Mouse (Mus musculus) megakaryocyte progenitor cell, adult 5-6 weeks (primary cell): Measurements from ENCODE around the gene Tac2. TPM values are rescaled to one million over a fixed set of nuclear protein-coding genes. Genes with fewer than 3 reads are reported as not detected.
A peak's percentile ranks its signal among the peaks of the same experiment; 100 is the strongest.

Source experiments
- ATAC-seq: replicated peaks from 2 replicates; pipeline ENCODE4 v1.8.0; 2016; ENCODE audit warnings: mild to moderate bottlenecking, moderate TSS enrichment, inconsistent platforms; ENCODE audit not compliant: poor library complexity
- total RNA-seq, 2 experiments: library from RNA; stranded (forward) in 1 of 2; stranded (reverse) in 1 of 2; fragments of 157-497, 149-512 nt in 1 of 2; fragments of 200-1000 nt in 1 of 2; gene quantifications; 2 replicates each; pipeline versions ENCODE4 v1.2.3 to v1.2.4; 2015 to 2017

The Tac2 gene
- 1.2 TPM in 1 of 2 replicates, not detected in the other for total RNA-seq (2015)
- not detected in 2 replicates for total RNA-seq (2017)

DNA sequence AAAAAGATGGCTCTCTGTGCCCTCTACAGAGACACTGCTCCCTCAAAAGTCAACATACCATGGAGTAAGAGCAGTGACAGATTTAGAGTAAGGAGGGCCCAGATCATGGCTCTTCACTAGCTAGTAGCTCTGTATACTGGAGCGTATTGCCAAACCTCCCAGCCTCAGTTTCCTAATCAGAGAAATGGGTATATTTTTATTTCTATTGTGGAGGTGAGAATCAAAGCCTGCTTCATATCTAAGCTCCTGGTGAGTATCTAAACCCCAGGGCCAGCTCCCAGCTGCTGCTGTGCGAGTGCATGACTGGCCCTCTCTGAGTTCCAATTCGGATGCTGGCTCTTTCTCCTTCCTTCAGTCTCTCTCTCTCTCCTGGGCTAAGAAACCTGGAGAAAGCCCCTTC lies at the start of gene Tac2:
Gene Tac2, plus strand, starts transcription at position 301 of the 400 bp plus-strand sequence.
- ATAC-seq = no peak

DNA sequence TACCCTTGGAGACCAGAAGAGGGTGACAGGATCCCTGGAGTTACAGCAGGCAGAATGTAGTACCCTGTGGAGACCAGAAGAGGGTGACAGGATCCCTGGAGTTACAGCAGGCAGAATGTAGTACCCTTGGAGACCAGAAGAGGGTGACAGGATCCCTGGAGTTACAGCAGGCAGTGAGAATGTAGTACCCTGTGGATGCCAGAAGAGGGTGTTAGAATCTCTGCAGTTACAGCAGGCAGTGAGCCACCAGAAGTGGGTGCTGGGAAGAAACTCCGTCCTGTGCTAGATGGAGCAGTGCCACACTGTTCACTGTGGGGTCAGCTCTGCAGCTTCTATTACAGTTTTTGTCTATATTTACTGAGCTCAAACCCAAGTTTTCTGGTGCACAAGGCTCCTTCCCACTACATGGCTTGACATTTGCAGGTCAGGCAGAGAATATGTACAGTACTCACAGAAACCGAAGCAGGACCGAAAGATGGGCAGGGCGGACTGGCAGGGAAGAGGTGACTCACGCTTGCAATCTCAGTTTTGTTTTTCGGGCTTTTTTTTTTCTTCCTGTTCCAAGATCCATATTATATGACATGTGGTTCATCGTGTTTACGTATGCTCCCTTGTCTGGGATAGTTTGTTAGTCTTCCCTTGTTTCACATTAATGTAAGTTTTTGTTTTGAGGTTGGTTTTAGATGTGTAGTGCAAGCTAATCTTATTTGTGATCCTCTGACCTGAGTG lies 49.3 kb upstream of the Tac2 start:
- ATAC-seq = peak; percentile 77

DNA sequence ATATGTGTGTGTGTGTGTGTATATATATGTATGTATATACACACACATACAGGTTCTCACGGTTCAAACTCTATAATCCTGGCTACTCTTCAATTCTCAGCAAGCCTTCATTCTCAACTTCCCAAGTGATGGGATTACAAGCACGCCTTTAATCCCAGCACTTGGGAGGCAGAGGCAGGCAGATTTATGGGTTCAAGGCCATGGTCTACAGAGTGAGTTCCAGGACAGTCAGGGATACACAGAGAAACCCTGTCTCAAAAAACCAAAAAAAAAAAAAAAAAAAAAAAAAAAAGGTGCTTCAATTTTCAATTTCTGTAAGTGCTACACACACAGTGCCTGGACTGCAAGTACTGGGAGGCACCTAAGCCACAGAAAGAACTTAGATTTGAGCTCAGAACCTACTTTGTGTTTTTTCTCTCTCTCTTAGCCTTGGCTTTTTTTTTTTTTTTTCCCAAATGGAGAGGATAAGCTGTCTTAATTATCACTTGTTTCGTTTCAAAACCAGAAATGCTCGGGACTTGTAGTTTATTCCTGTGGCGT lies 48.3 kb upstream of the Tac2 start:
- ATAC-seq = no peak

DNA sequence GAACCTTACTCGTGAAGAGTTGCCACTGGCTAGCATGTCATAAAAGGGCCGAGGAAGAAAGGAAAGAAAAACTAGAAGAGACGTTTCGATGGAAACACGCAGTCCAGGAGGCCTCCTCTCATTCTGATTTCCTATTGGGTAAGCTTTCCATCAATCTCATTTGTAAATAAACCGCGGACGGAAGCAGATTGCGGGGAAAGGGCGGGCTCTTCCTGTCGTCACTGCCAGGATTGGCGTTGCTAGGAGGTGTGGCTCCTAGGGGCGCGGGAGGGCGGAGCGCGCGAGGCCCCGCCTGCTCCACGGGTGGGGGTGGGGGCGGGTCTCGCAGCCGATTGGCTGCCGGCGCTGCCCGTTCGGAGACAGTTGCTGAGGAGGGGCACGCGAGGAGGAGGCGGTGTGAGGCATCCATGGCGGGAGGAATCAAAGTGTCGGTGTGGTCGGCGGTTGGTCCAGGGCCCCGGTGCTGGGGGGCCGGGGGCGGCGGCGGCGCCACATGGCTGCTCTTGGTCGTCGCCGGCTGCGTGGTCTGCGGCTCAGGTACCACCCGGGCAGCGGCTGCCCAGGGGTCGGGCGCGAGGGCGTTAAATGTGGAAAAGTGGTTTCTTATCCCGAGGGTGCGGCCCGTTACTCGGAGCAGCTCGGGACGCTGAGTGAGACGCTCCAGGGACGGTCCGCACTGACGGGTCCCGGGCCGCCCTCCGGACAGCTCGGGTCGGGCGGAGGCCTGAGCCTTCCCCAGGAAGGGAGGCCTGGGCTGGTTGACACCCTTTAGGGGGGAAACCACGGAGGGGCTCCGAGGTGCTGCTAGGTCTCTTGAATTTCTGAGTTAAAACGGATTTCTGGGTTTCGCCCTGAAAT lies 47.4 kb upstream of the Tac2 start:
- peak; percentile 83 for ATAC-seq

DNA sequence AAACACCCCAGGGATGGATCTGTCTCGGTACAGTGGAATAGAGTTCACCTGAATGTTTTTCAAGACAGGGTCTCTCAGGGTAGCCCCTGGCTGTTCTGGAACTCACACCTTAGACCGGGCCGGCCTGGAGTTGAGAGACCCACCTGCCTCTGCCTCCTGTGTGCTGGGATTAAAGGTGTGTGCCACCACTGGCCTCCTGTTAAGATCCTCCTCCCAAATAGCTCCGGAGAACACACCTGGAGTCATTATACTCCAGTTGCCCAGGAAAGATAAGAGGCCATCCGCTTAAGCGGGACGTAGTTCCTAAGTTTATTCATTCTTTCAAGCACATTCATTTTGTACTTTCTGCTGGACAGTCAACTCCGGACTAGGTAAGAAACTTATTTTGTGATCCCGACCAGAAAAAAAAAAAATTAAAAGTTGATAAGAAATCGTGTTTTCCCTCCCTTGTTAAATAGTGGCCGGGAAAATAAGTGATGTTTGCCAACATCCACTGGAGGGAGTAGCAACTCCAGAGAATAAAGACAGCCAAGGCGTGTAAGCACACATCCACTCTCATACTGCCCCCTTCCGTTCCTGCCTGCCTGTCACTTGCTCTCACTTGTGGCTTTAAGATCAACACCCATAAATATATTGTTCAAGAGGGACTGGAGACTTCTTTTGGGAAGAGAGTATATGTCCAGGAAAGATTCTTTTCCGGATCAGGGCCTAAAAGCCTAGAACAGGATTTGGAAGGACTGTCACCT lies 46.5 kb upstream of the Tac2 start:
- peak; percentile 60 for ATAC-seq

DNA sequence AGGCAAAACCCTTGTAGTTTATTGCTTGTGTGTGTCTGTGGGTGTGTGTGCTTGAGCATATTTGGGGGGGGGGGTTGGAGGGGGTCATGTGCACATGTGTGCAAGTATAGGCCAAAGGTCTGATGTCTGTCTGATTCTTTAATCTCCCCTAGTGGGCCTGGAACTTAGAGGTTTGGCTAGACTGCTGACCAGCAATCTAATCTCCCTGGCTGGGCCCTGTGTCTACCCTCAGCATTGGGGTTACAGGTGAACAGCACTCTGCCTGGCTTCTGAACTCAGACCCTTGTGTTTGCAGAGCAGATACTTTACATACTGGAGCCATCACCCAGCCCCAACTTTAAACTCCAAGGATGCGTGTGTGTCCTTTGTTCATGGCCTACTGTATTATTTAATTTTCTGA lies 45.1 kb upstream of the Tac2 start:
- ATAC-seq = no peak

DNA sequence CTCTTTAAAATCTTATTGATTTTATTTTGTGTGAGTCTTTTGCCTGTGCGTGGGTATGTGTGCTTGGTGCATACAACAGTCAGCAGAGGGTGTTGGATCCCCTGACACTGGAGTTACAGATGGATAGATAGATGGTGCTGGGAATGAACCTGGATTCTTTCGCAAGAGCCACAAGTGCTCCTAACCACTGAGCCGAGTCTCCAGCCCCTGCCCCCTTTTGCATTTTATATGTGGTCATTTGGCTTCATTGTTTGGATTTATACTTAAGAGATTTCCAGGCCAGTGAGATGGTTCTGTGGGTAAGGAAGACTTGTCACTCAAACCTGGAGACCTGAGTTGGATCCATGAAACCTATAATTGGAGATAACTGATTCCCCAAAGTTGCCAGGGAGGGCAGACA lies 44.4 kb upstream of the Tac2 start:
- no peak for ATAC-seq

DNA sequence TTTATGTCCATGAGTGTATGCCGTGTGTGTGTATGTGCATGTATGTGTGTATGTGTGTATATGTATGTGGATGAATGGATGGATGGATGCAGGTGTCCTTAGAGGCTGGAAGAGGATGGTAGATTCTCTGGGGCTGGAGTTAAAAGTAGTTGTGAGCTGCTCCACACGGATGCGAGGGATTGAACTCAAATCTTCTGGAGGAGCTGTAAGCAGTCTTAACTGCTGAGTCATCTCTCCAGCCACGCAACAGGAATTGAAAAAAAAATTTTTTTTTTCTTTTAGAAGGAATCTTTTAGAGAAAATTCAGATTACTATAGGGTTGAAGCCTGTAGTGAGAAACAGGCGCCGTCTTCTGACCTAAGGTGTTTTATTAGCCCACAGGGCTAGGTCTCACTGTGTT lies 41.4 kb upstream of the Tac2 start:
- no peak for ATAC-seq

DNA sequence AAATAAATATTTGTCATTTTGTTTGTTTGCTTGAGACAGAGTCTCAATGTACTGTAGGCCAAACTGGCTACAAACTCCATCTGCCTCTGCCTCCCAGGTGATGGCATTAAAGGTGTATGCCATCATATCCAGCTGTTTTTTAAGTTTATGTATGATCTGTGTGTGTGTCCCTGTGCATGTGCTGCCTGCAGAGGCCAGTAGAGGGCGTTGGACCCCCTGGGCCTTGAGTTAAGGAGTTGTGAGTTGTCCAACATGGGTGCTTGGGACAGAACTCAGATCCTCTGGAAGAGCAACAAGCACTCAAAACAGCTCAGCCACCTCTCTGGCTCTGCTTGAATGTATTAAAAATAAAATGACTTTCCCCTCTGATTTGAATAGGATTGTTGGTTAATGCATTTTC lies 33.2 kb upstream of the Tac2 start:
- ATAC-seq = no peak; the same call in 1 of the 2 replicates

DNA sequence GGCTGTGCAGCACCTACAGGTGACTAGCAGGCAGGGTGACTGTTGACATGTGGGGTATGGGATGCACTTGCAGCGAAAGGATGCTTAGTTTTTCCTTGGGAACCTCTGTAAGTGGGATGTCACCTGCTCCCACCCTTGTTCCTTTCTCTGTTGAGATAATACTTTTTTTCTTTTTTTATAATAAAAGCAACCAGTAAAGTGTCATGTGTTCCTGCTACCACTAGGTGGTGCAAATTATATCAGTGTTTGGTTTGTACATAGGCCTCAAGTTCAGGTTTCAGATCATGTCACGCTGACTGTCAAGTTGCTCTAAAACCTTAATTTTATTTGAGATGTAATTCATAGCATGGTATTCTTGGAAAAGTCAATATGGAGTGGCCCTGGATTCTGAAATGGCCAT lies 29.6 kb upstream of the Tac2 start:
- peak; percentile 93 for ATAC-seq

DNA sequence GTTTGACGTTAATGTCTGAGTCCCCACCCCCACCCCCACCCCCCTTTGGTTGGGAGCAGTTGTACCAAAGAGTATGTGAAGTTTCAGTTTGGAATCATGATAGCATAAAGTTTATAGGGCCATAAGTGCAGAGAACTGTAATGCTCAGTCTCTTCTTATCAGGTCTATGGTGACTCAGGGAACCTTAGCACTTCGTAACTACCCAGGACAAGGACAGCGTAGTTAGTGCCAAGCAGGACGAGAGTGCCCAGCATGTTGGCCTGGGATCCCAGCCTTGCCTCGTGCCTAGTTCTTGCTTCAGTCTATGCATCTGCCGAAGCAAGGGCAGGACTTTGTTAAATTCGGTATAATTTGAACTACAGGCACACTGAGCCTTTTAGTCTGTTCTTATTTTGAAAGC lies 28.5 kb upstream of the Tac2 start:
- no peak for ATAC-seq

DNA sequence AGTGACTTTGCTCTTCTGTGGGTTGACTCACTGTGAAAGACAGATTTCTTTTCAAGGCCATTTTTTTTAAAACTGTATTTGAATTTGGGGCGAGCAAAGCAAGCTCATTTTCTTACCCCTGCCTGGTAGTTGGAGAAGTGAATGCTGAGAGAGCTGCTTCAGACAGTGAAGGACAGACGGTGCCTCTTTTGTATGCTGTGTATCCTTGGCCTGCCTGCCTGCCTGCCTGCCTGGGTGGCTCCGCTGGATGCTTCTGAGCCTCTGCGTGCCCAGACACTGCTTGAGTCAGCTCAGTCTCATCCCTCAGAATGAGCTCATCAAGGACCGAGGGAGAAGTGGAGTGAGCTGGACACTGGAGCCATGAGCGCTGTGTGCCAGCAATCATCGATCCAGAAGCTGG lies 25.3 kb upstream of the Tac2 start:
- ATAC-seq = no peak

DNA sequence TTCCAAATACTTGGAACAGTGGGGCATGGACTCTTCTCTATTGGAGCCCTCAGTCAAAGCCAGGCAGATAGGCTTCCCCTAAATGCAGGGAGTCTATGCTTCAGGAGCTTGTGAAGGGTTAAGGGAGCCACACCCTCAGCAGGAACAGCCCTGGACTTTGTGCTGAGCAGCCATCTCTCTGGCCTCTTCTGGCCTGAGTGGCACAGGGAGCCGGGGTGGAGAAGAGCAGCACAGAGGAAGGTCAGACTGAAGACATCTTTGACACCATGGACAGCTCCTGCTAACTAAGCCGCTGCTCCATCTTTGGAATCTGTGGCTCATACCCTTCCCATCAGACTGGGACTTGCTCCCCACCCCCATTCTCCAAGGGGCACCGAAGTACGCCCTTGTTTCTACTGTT lies 21.0 kb upstream of the Tac2 start:
- peak; percentile 63 for ATAC-seq

DNA sequence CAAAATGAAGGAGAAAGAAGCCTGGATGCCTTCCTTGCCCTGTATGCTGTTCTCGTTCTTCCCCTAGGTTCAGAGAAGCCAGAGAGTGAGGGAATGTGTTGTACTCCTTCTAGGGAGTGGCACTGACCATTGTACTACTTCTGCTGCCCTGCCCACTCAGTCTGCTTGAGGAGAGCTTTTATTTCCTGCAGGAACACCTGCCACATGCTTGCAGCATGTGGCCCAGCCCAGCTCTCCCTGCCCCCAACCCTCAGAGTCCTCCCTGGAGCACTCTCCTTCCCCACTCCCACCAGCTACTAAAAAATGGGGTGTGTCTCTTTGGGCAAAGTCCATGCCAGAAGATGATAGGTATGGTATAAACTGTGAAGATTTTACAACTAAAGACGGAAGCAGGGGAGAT lies 20.0 kb upstream of the Tac2 start:
- no peak for ATAC-seq

DNA sequence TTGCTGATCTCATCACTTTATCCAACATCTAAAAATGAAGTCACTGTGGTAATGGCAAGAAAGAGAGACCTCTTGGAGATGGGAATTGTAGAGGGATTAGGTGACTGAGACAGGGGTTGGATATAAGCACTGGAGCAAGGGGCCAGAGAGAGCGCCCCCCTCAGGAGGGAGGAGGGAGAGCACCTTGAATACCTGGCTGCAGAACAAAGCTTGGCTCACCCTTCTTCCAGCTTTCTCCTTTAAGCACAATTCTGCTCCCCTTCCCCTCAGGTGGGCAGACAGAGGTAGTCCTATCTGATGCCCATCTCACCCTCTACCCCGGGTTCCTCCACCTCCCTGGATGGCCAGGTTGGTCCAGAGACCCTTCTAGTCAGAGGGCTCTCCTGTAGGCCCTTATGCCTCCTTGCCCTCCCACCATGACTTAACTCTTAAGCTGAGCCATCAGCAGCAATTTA lies 19.5 kb upstream of the Tac2 start, which contains the start of gene Myo1a:
Gene Myo1a, plus strand, starts transcription at position 405 of the 455 bp plus-strand sequence.
- no peak for ATAC-seq

DNA sequence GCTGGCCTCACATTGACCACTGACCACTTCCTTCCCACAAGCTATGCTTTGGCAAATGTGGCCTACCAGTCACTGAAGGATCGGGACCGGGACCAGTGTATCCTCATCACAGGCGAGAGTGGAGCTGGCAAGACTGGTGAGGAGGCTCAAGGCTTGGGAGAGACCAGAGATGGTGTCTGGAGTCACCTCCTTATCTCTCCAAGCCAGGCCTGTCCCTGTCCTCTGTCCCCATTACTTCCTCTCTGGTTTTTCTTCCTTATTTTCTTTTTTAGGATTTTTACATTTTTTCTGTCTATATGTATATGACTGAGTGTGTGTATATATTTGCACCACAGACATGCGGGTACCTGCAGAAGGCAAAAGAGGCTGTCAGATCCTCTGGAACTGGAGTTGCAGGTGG lies 18.5 kb upstream of the Tac2 start:
- ATAC-seq = no peak

DNA sequence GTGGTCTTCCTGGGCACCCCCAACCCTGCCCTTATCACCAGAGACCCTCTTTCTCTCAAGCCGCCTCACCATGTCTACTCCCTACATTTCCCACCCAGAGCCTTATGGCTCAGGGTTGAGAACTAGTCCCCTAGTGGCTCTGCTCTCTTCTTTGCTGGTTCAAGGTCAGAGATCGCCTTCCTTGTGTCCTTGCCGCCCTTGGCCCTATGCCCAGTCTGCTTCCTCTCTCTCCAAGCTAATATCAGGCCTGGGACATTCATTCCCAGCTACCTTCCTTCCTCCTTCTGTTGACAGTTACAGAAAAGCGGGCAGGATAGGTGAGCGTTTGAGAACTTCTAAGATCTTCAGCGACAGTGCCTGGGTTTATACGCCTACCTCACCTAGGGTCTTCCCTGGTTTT lies 16.6 kb upstream of the Tac2 start:
- ATAC-seq = no peak

DNA sequence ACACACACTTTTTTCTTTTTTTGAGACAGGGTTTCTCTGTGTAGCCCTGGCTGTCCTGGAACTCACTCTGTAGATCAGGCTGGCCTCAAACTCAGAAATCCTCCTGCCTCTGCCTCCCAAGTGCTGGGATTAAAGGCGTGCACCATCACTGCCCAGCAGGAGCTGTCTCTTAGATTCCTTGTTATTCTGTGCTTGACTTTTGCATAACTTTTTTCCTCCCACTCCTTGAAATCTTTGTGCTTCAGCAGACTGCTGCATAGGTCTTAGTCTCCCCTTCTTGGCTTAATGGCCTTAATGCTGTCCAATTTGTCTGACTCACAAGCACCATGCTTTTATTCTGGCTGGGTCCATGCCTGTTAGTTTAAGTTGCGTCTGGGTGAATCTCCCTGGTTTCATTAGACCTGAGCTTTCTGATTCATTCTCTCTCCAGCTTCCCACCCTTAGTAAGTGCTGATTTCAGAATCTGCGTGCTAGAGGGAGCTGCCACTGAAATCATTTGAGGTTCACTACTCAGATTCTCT lies 15.4 kb upstream of the Tac2 start:
- ATAC-seq = no peak

DNA sequence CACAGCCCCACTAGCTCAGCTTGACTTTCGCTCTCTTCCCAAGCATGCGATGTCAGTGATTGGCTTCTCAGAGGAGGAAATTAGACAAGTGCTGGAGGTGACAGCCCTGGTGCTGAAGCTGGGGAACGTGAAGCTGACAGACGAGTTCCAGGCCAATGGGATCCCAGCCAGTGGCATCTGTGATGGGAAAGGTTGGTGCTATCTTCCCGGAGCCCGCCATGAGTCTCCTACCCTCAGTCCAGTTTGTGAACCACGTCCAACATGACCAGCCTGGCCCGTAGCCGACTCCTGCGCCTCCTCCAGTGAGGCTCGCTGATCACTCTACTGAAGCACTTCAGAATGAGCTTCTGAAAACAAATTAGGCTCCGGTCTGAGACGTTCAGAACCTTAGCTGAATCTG lies 13.9 kb upstream of the Tac2 start:
- ATAC-seq = no peak

DNA sequence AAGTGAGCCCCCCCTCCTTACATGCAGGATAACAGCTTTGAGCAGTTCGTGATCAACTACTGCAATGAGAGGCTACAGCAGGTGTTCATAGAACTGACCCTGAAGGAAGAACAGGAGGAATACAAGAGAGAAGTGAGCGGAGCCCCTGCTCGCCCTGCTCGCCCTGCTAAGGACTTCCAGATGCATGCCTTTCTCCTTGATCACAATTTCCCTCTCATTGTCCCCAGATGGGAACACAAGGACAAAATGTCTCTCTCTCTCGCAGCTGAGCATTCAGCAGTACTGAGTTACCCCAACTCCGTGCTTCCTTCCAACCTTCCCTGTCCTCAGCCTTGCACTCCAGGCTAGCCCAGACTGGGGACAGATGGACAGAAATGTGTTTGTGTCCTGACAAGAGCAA lies 11.5 kb upstream of the Tac2 start:
- ATAC-seq = no peak
